Mouse (Mus musculus): ENCODE data around the gene Mllt3. TPM values are rescaled to one million over a fixed set of nuclear protein-coding genes. Genes with fewer than 3 reads are reported as not detected.

The Mllt3 gene
- total RNA-seq, 1 experiment from 2014 or later = 30.6 TPM

DNA sequence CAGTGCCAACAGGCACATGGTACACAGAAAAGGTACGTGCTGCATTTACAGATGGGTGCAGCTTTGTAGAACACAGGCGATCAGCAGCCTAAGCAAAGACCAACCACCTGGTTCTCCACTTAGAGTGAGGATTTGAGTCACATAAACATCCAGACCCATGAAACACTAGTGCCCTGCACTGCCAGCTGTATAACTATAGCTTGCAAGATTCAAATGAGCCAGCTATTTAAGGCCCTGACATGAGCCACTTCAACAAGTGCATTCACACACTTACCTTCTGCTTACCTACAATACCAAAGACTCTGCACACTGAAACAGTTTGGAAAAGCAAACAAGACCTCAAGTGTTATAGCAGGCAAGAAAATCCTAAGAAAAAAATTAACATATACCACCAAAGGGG is 78.0 kb downstream of the Mllt3 start:
- no peak for ATAC-seq (replicated peaks; ENCODE audit: low read depth, poor library complexity, severe bottlenecking)

DNA sequence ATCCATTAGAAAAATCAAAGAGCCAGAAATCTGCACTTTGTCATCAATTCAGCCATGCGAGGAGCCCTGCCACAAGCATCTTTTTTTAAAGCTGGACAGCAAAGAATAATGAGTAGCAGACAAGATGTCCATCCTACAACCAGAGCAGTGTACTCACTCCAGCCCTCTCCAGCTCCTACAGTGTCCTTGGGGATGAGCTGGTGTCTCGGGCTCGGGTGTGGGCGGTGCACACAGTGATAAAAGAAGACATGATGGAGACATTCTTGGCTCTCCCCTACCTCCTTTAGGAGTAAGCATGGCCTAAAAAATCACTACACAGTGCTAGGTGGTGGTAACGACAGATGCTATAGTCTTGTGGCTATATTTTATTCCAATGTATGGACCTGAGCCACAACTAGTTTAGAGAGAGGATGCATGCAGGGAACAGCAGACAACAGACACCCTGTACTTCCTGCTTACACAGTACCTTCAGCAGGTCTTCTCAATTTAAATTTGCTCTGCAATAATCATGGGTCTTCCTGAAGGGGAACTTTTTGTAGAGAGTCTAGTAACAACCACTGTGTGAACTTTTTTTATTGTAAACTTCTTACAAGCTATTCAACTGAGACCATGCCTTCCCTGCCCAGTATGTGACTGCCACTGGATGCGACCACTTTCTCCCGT is 78.6 kb downstream of the Mllt3 start:
- no peak for ATAC-seq (replicated peaks; ENCODE audit: low read depth, poor library complexity, severe bottlenecking)

DNA sequence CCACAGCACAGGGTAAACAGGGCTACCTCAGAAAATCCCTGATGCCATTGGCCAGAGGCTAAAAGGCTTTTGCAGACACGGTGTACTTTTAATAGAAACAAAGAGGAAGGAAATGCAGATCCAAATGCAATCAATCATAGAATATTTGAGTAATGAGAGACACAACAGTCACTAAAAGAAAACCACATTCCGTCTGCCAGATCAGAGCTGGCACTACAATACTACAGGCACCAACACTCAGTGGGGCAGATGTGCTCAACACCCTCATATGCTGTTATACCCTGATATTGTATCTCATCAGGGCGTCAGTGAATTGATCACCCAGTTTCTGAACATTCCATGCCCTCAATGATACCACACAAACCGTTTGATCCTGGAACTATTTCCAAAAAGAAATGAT is 79.4 kb downstream of the Mllt3 start:
- peak; percentile 74 for ATAC-seq (replicated peaks; ENCODE audit: low read depth, poor library complexity, severe bottlenecking)

DNA sequence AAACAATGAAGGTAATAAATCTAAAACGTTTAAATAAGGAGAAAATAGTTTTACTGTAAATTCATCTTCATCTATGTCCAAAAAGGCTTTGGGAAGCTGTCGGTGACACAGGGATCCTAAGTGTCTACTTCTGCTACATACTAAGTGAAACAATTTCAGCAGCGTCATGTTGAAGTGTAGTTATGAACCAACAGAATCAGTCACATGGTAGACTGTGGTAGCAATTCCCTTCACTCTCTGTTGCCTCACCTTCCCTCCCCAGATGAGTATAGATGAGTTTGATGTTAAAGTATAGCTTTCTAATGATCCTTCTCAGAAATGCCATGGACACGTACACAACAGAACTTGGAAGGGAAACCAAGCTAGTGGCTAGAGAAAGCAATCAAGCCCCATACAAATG is 79.9 kb downstream of the Mllt3 start:
- ATAC-seq (replicated peaks; ENCODE audit: low read depth, poor library complexity, severe bottlenecking) = no peak

DNA sequence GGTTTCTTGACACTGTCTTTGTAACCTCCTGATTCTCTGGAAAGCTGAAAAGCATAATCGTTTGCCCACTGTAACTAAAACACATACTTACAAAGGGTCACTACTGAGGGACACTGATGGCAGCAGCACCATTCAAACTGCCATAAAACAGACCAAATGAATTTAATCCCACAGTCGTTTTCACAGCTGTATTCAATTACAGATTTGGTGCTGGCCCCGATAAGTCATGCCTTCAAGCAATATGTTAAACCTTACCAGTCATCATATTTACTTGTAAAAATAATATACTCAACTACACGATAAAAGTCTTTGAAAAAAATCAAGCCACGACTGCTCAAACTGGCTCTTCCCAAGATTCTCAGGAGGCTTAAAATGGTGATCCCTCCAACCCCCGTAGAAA is 83.7 kb downstream of the Mllt3 start:
- no peak for ATAC-seq (replicated peaks; ENCODE audit: low read depth, poor library complexity, severe bottlenecking)

DNA sequence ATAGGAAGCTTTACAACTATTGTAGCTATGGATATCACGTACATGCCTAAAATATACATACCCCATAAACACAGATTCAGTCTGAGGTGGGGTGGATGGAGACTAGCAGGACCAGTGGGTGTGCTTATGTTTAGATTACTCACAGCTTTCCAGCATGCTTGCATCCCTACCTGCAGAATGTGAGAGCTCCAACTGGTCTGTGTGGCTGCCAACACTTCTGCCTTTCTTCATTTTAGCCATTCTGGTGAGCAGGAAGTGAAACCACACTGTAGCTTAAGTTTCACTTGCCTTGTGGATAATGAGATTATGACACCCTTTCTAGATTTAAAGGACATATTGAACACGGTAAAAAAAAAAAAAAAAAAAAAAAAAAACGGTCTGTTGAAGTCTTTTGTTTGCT is 88.8 kb downstream of the Mllt3 start:
- ATAC-seq (replicated peaks; ENCODE audit: low read depth, poor library complexity, severe bottlenecking) = peak; percentile 96

DNA sequence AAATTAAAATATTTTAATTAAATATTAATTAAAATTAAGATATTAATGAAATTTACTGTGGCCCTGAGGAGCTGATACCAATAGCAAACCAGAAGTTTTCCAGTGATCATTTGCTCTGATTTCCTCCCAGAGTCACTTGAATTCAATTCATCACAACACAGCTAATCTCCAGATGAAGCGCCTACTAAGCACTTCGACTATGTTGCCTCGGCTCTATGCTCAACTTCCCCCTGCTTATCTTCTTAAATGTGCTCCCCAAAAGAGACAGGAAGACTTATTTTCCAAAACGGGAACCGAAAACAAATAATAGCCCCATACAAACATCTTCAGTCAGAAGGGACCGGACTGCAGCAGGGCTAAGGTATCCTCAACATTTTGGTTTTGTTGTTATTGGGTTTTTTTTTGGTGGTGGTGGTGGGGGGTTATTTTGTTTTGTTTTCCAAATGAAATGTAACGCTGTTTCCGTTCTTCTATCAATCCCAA is 90.2 kb downstream of the Mllt3 start:
- no peak for ATAC-seq (replicated peaks; ENCODE audit: low read depth, poor library complexity, severe bottlenecking)

DNA sequence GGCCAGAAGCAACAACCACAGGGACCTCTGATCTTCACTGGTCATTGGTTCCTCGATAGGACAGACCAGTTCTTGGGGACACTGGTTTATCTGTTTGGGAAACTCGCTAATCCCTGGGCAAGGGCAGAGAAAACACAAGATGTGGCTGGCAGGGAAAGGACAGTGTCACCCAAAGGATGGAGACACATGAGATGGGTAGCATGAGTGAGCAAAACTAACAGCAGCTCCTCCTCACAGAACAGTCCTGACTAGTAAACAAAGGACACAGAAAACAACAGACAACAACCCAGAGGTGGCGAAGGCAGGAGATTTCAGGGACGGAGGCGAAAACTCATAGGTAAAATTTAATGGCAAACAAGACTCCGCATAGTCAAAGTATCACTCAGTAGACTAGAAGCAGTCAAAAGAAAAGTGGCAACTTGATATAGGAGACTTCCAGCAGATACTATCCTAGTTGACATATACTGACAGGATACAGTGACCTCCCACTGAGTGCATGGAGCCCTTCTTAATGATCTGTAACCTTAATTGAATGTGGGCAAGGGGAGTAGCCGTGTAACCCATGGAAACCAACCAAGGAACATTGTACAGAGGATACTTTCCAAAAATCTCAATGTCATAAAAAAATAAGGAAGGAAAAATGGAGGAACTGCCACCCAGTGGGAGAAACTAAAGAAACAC is 93.5 kb downstream of the Mllt3 start:
- ATAC-seq (replicated peaks; ENCODE audit: low read depth, poor library complexity, severe bottlenecking) = no peak

DNA sequence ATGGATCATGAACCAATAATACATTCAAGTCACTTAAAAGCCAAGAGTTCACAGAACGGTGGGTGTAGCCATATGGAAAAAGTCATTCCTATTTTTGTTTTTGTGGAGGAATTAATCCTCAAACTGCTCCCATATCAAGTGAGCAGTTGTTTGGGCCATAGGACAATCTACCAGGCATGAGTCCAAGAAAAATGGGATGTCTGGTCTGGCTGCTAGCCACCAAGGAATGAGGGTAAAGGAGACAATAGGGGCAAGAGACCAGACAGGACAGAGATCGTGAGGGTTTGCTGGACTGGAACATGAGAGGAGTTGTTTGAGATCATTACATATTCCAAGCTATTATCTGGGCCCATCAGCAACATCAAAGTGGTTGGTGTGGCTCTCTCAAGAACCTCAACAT is 96.8 kb downstream of the Mllt3 start:
- ATAC-seq (replicated peaks; ENCODE audit: low read depth, poor library complexity, severe bottlenecking) = no peak

DNA sequence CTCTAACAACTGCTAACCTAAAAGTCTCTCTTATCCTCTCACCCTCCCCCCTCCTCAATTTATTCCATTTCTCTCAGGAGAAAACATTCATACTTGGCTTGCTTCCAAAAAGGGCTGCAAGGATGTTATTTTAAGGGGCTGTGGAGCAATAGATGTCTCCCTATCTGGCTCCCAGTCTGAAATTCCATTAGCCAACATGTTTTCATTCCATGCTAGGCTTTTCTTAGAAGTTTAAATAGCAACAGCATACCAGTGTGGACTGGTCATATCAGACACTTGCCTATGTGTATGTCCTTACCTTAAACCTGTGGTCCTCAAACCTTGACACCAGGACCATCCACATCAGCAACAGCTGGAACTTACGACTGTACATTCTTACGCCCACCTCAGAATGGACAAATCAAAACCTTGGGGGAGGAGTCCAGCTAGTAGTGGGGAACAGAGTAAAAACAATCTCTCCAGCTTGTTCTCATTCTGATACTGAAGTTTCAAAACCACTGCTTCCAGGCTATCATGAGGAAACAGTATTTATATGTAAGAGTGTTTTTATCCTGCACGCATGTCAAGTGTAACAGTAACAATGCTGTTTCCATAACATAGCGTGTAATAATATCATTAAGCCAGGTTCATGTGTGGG is 99.3 kb downstream of the Mllt3 start:
- peak; percentile 16; the same call in 1 of the 2 replicates for ATAC-seq (replicated peaks; ENCODE audit: low read depth, poor library complexity, severe bottlenecking)

DNA sequence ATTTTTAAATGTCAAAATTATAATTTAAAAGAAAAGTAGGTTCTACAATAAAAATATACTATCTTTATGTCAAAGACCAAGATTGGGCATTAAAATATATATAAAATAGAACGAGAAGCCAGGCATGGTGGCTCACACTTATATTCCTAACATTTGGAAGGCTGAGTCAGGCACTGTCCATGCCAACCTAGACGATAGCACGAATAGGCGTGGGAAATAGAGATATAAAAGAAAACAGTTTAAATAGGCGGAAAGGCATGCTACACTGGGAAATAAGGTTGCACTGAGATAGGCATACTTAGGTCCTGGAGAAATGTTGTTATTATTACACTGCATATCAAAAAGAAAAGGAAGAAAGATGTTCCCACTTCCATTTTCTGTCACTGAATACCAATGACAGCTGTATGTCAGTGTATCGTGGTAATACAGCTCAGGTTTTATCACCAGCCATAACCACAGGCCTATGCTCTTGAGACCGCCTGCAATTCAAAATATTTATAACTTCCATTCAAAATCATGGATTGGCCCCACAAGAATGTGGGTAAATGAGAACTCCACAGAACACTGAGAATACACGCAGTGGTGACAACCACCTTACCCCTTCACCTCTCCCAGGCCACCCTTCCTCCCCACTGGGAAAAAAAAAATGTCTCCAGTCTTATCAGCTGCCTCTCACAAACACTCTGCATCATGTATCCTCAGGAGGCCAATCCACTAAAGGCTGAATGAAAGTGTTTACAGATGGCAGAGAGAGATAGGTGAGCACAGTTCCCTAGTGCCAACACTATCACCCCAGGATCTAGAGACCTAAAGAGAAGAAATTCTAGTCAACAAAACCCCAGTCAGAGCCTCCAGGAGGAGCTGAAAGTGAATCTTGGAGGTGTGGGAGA is 102.6 kb downstream of the Mllt3 start:
- peak; percentile 66 for ATAC-seq (replicated peaks; ENCODE audit: low read depth, poor library complexity, severe bottlenecking)

DNA sequence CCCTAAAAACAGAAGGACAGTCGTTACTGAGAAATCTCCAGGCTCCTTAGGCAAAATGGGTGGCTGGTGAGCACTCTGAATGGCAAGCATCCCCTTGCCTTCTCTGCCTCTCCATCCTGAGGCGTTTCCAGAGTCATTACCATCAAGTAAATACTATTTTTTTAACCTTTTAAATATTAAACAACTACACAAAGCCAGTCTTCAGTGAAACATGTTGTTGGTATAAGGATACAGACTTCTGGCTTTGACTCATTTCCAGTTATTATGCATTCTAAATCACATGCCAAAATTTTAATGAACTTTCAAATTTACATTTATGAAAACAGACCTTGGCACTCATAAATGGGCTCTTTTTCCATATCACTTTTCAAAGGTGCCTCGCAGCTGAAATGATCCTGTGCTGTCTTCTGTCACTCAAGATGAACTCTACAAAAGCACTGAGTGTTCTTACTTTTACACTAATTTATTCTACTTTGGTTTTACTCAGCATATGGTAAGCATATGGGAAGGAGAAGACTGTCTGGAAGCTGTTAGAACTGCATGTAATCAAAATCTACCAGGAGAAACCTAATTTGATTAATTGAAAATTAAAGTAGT is 104.5 kb downstream of the Mllt3 start:
- no peak for ATAC-seq (replicated peaks; ENCODE audit: low read depth, poor library complexity, severe bottlenecking)

DNA sequence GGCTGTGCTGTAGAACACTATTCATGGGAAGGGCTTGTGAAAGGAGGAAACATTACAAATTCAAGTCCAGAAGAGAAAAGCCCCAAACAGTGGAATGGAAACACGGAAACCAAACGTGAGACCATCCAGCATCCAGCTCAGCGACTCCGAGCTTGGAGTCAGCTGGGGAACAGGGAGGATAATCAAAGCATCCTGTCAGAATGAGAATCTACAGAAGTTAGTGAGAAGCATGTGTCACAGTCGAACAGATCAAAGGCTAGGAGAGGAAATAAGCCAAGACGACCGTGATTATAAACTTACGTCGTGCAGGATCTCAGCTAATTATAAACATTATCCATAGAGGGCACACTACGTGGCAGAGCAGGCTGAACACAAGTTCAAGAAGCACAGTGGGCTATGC is 105.8 kb downstream of the Mllt3 start:
- no peak for ATAC-seq (replicated peaks; ENCODE audit: low read depth, poor library complexity, severe bottlenecking)

DNA sequence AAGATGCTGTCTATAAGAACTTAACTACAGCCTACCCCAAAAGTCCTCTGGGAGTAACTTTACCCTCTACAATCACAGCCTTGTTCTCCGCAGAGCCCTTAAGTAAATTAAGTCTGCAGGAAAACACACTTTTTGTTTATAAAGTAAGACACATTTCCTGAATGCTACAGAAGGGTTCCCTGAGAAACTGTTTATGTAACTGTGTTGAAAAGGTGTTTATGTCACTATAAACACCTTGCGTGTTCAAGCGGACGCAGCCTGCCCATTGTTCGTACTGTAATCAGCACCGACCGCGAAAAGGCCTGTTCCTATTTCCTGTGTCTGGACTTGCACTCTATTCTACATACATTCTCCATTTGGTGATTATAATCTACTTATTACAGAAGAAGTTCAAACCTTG is 112.5 kb downstream of the Mllt3 start:
- ATAC-seq (replicated peaks; ENCODE audit: low read depth, poor library complexity, severe bottlenecking) = no peak

DNA sequence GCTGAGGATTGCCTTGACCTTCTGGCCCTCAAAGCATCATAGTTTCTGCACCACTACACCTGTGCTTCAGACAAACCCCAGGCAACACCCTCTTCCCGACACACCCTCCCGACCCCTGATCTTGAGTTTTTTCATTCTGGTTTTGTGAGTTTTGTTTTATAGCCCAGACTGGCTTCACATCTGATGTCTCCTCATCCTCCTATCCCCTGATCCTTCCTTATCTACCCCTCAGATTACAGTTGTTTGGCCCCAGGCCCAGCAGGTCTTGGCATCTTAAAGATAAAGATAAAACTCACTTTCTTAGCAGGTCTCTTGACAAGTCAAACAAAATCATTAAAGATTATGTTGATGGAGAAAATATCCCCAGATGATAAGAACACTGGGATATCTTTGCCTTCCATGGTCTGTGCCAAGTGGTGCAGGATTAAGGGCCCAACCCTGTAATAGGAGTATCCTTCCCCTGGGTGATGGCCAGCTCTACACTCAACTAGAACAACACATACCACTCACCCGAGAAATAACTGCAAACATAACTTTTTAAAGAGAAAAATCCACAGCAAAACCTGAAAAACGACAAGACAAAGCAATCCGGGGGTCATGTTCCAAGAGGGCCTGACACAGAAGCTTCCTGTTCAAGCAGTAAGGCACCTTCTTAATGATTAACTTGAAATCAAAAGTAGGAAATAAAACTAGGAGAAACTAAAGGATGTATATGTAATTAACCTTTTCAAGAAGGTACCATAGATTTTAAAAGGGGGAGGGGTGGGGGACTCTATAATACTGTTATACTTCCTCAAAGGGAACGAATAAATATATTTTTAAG is 121.8 kb downstream of the Mllt3 start:
- ATAC-seq (replicated peaks; ENCODE audit: low read depth, poor library complexity, severe bottlenecking) = no peak

DNA sequence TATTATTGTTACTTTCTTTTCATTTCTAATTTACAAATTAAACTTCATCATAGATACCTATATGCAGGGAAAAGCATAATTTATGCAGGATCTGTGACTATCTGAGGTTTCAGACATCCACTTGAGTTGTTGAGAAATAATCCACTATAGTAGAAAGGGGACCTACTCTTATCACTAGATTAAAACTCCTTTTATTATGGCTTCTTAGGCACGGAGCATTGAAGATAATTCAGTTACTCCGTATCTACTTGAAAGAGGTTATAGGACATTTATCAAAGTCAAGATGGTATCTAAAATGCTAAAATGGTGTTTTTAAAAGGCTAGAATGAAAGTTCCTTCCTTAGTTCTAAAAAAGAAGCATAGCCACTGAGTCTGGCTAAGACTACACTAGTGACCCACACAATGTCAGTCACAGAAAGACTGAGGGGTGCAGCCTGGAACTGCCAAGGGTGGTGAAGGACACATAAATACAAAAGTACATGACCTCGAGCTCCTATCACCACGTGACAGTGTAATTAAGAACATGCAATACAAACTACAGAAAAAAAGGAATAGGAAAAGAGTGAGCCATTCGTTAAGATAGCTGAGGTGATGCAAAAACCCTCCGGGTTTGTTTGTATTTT is 127.9 kb downstream of the Mllt3 start:
- ATAC-seq (replicated peaks; ENCODE audit: low read depth, poor library complexity, severe bottlenecking) = no peak

DNA sequence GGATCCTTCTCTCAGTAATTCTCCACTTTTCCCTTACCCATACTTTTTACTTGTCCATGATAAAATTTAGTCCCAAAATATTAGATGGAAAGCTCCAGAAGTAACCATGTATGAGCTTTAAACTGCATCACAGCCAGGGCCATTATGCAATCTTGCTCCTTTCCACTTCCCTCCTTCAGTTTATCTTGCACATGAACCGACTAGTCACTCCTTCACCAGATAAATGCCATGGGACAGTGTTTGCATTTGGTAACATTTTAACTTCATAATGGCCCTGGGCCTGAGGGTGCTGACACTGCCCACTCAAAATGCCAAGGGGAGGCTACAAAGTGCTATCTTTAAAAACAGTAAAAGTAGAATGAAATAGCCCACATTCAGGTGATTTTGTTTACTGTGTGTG is 128.4 kb downstream of the Mllt3 start:
- ATAC-seq (replicated peaks; ENCODE audit: low read depth, poor library complexity, severe bottlenecking) = no peak; the same call in 1 of the 2 replicates

DNA sequence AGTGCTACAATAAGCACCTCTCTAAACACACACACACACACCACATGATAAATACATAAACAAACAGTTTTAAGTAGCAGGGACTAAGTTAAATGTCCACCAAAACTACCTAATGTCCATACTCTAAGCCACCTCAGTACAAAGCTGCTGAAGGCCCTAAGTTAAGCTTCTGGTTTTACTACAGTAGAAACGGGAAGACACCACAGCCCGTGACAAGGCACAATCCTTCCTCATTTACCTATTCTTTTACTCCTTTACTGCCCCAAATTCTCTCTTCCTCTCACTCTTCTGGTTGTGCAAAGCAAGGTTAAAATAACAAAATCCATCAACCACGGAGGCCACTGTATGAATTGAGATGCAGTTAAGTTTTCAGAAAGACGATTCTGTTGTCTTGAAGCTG is 130.6 kb downstream of the Mllt3 start:
- no peak for ATAC-seq (replicated peaks; ENCODE audit: low read depth, poor library complexity, severe bottlenecking)

DNA sequence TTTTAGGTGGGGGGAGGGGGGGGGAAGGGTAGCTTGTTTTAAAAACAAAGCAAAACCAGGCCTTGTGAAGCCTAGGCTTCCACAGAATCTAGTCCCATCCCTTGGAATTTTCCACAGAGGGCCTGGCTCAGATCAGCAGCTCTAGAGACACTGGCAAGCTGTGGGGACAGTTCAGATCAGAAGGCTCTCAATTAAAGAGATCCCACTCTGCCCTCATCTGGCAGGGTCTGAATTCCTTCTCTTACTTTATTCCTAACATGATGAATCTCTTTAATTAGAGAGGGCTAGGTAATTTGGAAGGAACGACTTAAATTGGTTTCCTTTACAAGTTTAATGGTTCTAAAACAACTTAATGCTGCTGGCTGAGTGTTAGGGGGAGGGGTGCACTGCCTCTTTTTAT is 132.0 kb downstream of the Mllt3 start:
- ATAC-seq (replicated peaks; ENCODE audit: low read depth, poor library complexity, severe bottlenecking) = no peak
